Mouse (Mus musculus) spleen, embryonic (tissue): Measurements from ENCODE around the gene Ten1.

Source experiments
- CTCF ChIA-PET: fragments of 350-600 bp; sonication (Branson Sonifier 250); formaldehyde crosslinking; loops from one replicate; lab custom pipeline; 2022; lab: Charles Lee

Gene Ten1

GRCm38 (mm10) chr11:116196336-116196735, 2.3 kb upstream of the Ten1 start:
- CTCF ChIA-PET, result no interaction called here

DNA sequence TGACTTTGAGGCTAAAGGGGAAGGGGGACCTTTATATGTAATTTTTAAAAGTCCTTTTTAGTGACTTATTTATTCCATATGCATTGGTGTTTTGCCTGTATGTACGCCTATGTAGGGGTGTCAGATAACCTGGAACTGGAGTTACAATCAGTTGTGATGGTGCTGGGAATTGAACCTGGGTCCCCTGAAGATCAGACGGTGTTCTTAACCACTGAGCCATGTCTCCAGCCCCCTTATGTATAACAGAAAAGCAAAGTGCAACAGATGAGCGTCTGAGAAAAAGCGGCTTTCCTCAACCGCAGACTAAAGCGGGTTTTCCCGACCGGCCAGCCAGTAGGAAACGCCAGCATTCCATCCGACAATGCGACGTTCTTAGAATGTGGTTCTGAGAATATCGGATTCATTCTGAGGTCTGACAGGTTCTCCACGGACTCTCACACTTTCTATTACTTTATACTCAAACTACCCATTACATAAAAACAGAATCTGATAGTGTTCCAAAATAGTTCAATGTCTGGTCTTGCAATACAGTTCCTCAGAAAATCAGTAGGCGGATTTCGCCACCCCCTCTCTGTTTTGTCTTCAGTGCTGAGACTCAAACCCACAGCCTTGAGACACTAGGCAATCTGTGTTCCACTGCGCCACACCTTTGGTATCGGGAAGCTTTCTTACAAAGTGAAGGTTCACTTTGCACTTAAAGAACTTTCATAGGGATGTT, 1.6 kb upstream of the Ten1 start:
- CTCF ChIA-PET, result no interaction called here

GRCm38 (mm10) chr11:116197584-116197906, 1.1 kb upstream of the Ten1 start:
- CTCF ChIA-PET, result no interaction called here

GRCm38 (mm10) chr11:116198132-116198531, 523 bp upstream of the Ten1 start:
- CTCF ChIA-PET, result no interaction called here

DNA sequence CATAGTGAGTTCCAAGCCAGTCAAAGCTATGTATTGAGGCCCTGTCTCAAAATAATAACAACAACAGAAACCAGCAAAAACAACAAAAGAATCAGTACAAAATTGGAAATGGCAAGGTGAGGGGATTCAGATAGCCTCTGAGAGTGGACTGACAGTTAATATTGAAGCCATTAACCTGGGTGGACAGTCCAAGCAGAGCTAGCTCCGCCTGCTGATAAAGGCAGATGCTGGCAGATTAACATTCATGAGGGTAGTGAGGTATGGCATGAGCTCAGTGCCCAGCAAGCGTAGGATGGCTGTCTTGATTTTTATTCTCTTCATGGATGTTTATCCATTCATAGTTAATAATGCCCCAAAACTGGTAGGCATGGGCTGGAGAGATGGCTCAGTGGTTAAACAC, 2.5 kb downstream of the Ten1 start:
- CTCF ChIA-PET, result no interaction called here

DNA sequence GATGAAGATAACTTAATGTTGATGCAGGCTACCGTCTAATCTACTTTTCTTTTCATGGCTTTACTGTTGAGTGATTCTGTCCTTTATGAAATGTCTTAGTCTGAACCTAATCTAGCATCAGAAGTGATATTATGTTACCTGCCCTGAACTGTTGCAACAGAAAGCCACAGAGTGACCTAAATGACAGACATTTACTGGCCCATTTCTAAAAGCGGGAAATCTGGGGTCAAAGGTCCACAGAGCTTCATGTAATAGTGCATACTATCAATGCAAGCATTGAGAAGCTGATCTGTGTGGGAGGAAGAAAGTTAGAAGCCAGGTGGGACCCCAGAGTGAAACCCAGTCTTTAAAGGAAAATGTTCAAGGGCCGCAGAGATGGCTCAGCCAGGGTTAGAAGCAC, 4.5 kb downstream of the Ten1 start:
- CTCF ChIA-PET, result interaction anchor here (0.7 kb wide), 1 partner anchor 194 kb away, joined by 3 read pairs; no protein-coding TSS in a partner anchor

- CTCF ChIA-PET, result no interaction called here
Measured at GRCm38 (mm10) chr11:116206678-116207077, 8.0 kb downstream of the Ten1 start.

GRCm38 (mm10) chr11:116208660-116209059, 10.0 kb downstream of the Ten1 start:
- CTCF ChIA-PET, result no interaction called here

DNA sequence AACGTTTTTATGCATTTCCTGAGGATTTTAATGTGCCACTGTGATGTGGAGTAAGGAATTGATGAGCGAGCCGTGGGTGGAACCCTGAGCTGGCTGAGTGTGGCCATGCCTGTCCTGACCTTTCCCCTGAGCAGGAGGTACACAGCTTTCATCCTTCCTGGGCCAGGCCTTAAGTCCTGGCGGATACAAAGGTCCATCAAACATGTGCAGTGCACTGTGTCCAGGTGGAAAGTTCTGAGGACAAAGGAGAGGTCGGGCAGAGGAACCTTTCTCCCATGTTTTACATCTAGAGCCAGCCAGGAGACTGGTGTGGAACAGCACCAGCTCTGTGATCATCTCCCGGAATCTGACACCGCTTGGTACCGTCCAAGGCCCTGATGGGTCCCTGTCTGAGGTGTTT, 10.6 kb downstream of the Ten1 start:
- CTCF ChIA-PET, result no interaction called here

DNA sequence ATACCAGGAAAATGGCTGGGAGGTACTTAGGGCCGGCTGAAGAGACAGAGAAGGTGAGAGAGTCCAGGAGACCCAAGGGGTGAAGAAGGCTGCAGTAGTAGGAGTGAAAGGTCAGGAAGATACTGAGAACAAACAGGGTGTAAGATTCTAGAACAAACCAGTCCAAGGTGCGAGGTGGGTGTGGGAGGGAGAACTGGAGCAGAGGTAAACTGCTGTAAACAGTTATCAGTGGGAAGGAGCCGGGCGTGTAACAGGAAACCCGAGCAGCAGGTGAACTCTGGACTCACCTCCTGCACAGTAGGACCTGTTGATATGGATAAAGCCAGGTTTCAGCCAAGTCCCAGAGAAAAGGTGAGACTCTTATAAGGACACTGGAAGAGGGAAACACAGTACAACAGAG, 12.0 kb downstream of the Ten1 start:
- CTCF ChIA-PET, result interaction anchor here (0.7 kb wide), 1 partner anchor 39 kb away, joined by 3 read pairs; no protein-coding TSS in a partner anchor

GRCm38 (mm10) chr11:116212847-116213246, 14.2 kb downstream of the Ten1 start:
- CTCF ChIA-PET, result no interaction called here

DNA sequence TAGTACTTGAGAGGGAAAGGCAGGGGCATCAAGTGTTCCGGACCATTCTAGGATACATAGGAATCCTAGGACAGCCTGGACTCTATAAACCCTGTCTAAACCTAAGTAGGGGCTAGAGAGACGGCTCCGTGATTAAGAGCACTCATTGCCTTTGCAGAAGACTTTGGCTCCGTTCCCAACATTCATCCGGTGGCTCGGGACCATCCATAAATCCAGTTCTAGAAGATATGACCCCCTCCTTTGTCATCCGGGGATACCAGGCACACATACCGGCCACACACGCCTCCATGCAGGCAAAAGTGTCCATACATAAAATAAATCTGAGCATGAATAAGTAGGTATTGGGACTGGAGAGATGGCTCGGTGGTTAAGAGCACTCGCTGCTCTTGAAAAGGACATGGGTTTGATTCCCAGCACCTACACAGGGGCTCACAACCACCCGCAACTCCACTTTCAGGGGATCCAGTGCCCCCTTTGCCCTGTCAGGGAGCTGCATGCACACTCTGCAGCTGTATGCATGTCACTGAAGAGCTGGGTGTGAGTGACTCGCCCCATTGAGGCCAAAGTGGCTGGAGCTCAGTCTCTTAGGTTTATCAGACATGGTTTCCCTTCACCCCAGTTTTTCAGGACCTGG, 15.3 kb downstream of the Ten1 start:
- CTCF ChIA-PET, result no interaction called here

DNA sequence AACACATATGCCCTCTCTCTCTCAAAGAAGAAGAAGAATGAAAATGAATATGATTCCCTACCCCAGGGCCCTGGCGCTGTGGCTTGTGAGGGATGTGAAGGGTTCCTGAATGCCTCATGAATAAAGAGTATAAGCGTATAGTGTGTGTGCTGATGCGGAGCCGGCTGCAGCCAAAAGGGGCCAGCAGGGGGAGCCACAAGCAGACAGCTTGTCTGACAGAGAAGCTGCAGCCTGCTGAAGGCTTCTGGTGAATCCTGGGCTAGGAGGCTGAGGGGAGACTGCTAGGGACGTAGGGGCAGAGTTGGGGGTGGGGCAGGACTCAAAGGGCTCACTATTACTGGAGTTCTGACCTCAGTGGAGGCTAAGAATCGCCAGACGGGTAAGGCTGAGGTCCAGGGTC, 16.5 kb downstream of the Ten1 start:
- CTCF ChIA-PET, result no interaction called here

DNA sequence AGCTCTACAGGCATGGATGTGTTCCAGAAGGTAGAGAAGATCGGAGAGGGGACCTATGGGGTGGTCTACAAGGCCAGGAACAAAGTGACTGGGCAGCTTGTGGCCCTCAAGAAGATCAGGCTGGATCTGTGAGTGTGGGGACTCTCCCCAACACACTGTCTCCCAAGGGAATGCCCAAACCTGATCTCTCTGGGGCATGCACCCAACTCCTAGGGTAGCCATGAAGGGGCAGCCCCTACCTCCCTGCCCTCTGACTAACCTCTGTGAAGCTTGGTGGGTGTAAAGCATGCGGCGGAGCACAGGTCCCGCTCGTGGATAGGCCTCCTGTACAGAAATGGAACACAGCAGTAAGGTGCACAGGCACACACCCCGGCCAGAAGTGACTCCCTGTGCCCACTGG, 17.3 kb downstream of the Ten1 start:
- CTCF ChIA-PET, result no interaction called here

DNA sequence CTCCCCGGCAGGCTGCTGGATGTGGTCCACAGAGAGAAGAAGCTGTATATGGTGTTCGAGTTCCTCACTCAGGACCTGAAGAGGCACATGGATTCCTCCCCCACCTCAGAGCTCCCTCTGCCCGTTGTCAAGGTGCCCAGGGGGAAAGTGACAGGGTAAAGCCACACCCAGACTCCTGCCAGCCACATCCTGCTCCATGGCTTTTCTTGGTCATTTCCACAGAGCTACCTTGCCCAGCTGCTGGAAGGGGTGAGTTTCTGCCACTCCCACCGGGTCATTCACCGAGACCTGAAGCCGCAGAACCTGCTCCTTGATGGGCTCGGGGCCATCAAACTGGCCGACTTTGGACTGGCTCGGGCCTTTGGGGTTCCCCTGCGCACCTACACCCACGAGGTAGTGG, 17.9 kb downstream of the Ten1 start:
- CTCF ChIA-PET, result no interaction called here

- CTCF ChIA-PET, result no interaction called here
Measured at GRCm38 (mm10) chr11:116218263-116218662, 19.6 kb downstream of the Ten1 start.

DNA sequence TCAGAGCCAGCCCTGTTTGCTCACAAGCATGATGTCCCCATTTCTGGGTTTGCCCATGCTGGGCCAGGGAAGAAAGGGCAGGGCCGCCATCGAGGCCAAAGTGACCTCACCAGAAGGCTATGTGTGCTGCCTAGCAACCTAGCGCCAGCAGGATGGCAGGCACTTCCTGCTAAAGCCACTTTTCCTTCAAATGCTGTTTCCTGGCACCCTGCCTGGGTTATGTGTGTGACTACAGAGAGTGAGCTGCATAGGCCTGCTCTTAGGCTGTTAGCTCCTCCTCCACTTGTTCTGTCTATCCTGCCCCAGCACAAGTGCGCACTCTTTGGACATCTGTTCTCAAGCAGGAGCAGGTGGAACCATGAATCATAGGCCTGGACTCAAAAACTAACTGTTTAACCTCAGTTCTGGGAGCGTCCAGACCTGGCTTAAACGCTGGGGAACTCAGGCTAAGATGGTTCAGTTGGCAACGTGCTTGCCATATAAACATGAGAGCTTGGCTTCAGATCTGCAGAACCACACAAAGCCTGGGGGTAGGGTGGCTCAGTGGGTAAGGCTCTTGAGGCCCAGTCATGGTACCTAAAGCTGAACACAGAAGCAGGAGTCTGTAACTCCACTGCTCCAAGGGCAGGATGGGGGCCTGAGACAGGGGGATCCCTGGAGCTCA, 20.2 kb downstream of the Ten1 start:
- CTCF ChIA-PET, result no interaction called here

- CTCF ChIA-PET, result no interaction called here
Measured at GRCm38 (mm10) chr11:116219885-116220284, 21.2 kb downstream of the Ten1 start.

- CTCF ChIA-PET, result no interaction called here
Measured at GRCm38 (mm10) chr11:116221931-116222739, 23.5 kb downstream of the Ten1 start.

DNA sequence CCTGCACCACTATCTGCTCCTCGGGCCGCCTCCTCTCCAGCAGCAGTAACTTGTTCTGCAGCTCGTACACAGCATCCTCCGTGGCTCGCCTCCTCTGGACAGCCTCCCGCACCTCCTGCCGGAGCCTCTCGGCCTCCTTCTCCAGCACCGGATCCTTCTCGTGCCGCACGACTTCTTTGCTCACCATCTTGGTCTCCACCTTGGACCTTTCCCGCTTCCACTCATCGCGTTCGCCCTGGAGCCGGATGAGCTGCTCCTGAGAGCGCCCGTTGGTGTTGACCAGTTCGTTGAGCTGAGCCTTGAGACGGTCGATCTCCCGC, 24.0 kb downstream of the Ten1 start:
- CTCF ChIA-PET, result no interaction called here

DNA sequence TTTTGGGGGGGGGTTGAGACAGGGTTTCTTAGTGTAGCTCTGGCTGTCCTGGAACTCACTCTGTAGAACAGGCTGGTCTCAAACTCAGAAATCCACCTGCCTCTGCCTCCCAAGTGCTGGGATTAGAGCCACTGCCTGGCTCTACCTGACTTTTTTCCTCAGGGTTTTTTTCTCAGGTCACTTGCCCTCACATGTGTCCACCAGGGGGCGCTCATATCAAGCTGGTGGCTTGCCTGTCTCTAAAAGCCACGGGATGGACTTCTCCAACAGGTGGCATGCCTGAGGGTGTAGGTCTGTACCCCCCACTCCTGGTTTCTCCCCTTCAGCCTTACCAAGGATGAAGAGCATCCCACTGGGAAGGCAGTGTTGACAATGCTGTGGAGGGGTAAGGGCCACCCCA, 27.8 kb downstream of the Ten1 start:
- CTCF ChIA-PET, result interaction anchor here (0.6 to 0.7 kb wide), 2 partner anchors 698 to 749 kb away, joined by 3 to 4 read pairs; no protein-coding TSS in a partner anchor

- CTCF ChIA-PET, result no interaction called here
Measured at GRCm38 (mm10) chr11:116228699-116229098, 30.0 kb downstream of the Ten1 start.
